Mouse (Mus musculus) midbrain, embryonic 16.5 days (tissue): ENCODE results near the gene Ppl. TPM values are rescaled to one million over a fixed set of nuclear protein-coding genes. Genes with fewer than 3 reads are reported as not detected.
A peak's percentile ranks its signal among the peaks of the same experiment; 100 is the strongest.

Experiments used
- ATAC-seq: fragments of 200-750 bp; cut with Nextera tagmentation; 2 replicates; pipeline ENCODE4 v1.8.0; 2017; ENCODE audit warnings: moderate TSS enrichment
- H3K27ac ChIP-seq: fragments of 300-500 bp; sonication (generic); 2 replicates; pipeline ENCODE4 v1.5.1; 2014; ENCODE audit warnings: mild to moderate bottlenecking, low read length, mixed read lengths
- H3K27me3 ChIP-seq: fragments of 300-500 bp; sonication (generic); 2 replicates; pipeline ENCODE4 v1.6.1; 2014; ENCODE audit warnings: low read depth, low read length, mixed read lengths; ENCODE audit not compliant: control insufficient read depth, insufficient read depth
- H3K36me3 ChIP-seq: fragments of 300-500 bp; sonication (generic); 2 replicates; pipeline ENCODE4 v1.6.1; 2014; ENCODE audit warnings: mild to moderate bottlenecking, low read length, moderate library complexity, mixed read lengths; ENCODE audit not compliant: control insufficient read depth, insufficient read depth
- H3K4me1 ChIP-seq: fragments of 300-500 bp; sonication (generic); 2 replicates; pipeline ENCODE4 v1.6.1; 2014; ENCODE audit warnings: mild to moderate bottlenecking, low read length, mixed read lengths; ENCODE audit not compliant: control insufficient read depth, insufficient read depth
- H3K4me2 ChIP-seq: fragments of 300-500 bp; sonication (generic); 2 replicates; pipeline ENCODE4 v1.6.1; 2014; ENCODE audit warnings: mild to moderate bottlenecking, low read length, mixed read lengths
- H3K4me3 ChIP-seq: fragments of 300-500 bp; sonication (generic); 2 replicates; pipeline ENCODE4 v1.5.1; 2014; ENCODE audit warnings: low read depth, mild to moderate bottlenecking, low read length, moderate library complexity, mixed read lengths
- H3K9ac ChIP-seq: fragments of 300-500 bp; sonication (generic); 2 replicates; pipeline ENCODE4 v1.6.1; 2014; ENCODE audit warnings: low read depth, low read length, mixed read lengths
- H3K9me3 ChIP-seq: fragments of 300-500 bp; sonication (generic); replicated peaks from 2 replicates; pipeline ENCODE4 v1.6.1; 2014; ENCODE audit warnings: mild to moderate bottlenecking, low read length, mixed read lengths; ENCODE audit not compliant: control insufficient read depth, poor library complexity, severe bottlenecking
- WGBS: fragments of 180-500 bp; shearing (Covaris S2); extraction: QIAGEN DNeasy Blood & Tissue Kit; methylation state at CpG from one replicate; pipeline ENCODE4 v1.1.7; 2014; 5-methylcytosine and 5-hydroxymethylcytosine counted together
- polyA plus RNA-seq: library from polyadenylated mRNA; unstranded; fragments of >200 nt; fragmentation: Nextera tagmentation; extraction: Ambion mirVana; gene quantifications from 2 replicates; pipeline ENCODE4 v1.2.1, GENCODE M21; 2015

Ppl gene
- polyA plus RNA-seq, 1 experiment from 2014 or later, result 0.06 TPM

GRCm38 (mm10) chr16:5135551-5136261 lies 3.5 kb upstream of the Ppl start:
- no peak for ATAC-seq
- Histone ChIP-seq H3K4me1 (peaks cover 10% of the 10 kb centered on the region; the same call in 1 of the 2 replicates), H3K27ac (no peak overlapping the region), H3K9me3 (no peaks in the 10 kb centered on the region), H3K4me2 (no peak overlapping the region), H3K4me3 (no peak overlapping the region), H3K27me3 (peaks cover 36% of the 10 kb centered on the region), H3K9ac (no peak overlapping the region), H3K36me3 (no peaks in the 10 kb centered on the region)
- WGBS, result 78% methylated on average over 8 of the region's 8 CpGs

- H3K4me2 ChIP-seq, result no peak overlapping the region
- H3K27me3 ChIP-seq, result peaks cover 45% of the 10 kb centered on the region
- H3K9me3 ChIP-seq, result no peaks in the 10 kb centered on the region
- WGBS, result 71% methylated on average over 14 of the region's 14 CpGs
- no peak overlapping the region for H3K4me3 ChIP-seq
- no peaks in the 10 kb centered on the region for H3K36me3 ChIP-seq
- ATAC-seq, result 0 out of 2 replicates have a peak, but pooled peaks have one; percentile 51
- H3K4me1 ChIP-seq, result peaks cover 10% of the 10 kb centered on the region; the same call in 1 of the 2 replicates
- no peak overlapping the region for H3K27ac ChIP-seq
- H3K9ac ChIP-seq, result no peak overlapping the region
Observed at GRCm38 (mm10) chr16:5134623-5135330, 2.6 kb upstream of the Ppl start.

GRCm38 (mm10) chr16:5131251-5131922 lies 834 bp downstream of the Ppl start:
- Histone ChIP-seq H3K27me3 (peaks cover 55% of the 10 kb centered on the region), H3K4me1 (peaks cover 10% of the 10 kb centered on the region; the same call in 1 of the 2 replicates), H3K27ac (no peak overlapping the region), H3K36me3 (no peaks in the 10 kb centered on the region), H3K4me2 (peak overlapping the region; percentile 58; the same call in 1 of the 2 replicates), H3K9me3 (no peaks in the 10 kb centered on the region), H3K4me3 (no peak overlapping the region), H3K9ac (no peak overlapping the region)
- 2% methylated on average over 25 of the region's 25 CpGs for WGBS
- no peak for ATAC-seq

- Histone ChIP-seq H3K4me1 (peaks cover 10% of the 10 kb centered on the region; the same call in 1 of the 2 replicates), H3K36me3 (no peaks in the 10 kb centered on the region), H3K27ac (no peak overlapping the region), H3K27me3 (peaks cover 55% of the 10 kb centered on the region), H3K9me3 (no peaks in the 10 kb centered on the region), H3K4me2 (no peak overlapping the region), H3K9ac (no peak overlapping the region), H3K4me3 (no peak overlapping the region)
- 7% methylated on average over 4 of the region's 4 CpGs for WGBS
- no peak for ATAC-seq
Observed at GRCm38 (mm10) chr16:5130766-5131165, 1.5 kb downstream of the Ppl start.

GRCm38 (mm10) chr16:5130196-5130595 lies 2.0 kb downstream of the Ppl start:
- Histone ChIP-seq H3K9ac (no peak overlapping the region), H3K4me3 (no peak overlapping the region), H3K9me3 (no peaks in the 10 kb centered on the region), H3K4me2 (no peak overlapping the region), H3K27me3 (peaks cover 55% of the 10 kb centered on the region), H3K4me1 (peaks cover 10% of the 10 kb centered on the region; the same call in 1 of the 2 replicates), H3K36me3 (no peaks in the 10 kb centered on the region), H3K27ac (no peak overlapping the region)
- WGBS, result 29% methylated on average over 2 of the region's 2 CpGs
- ATAC-seq, result no peak

- no peak for ATAC-seq
- Histone ChIP-seq H3K4me2 (no peak overlapping the region), H3K9me3 (no peaks in the 10 kb centered on the region), H3K4me1 (no peaks in the 10 kb centered on the region), H3K4me3 (no peak overlapping the region), H3K27me3 (peaks cover under 1% of the 10 kb centered on the region; the same call in 1 of the 2 replicates), H3K9ac (no peak overlapping the region), H3K36me3 (no peaks in the 10 kb centered on the region), H3K27ac (no peak overlapping the region)
- WGBS, result 77% methylated on average over 6 of the region's 6 CpGs
Observed at GRCm38 (mm10) chr16:5123476-5123875, 8.7 kb downstream of the Ppl start.

GRCm38 (mm10) chr16:5119845-5120244 lies 12.4 kb downstream of the Ppl start:
- Histone ChIP-seq H3K36me3 (no peaks in the 10 kb centered on the region), H3K27ac (no peak overlapping the region), H3K9me3 (no peaks in the 10 kb centered on the region), H3K27me3 (no peaks in the 10 kb centered on the region), H3K9ac (no peak overlapping the region), H3K4me1 (no peaks in the 10 kb centered on the region), H3K4me2 (no peak overlapping the region), H3K4me3 (no peak overlapping the region)
- no peak for ATAC-seq
- 78% methylated on average over 4 of the region's 4 CpGs for WGBS

DNA sequence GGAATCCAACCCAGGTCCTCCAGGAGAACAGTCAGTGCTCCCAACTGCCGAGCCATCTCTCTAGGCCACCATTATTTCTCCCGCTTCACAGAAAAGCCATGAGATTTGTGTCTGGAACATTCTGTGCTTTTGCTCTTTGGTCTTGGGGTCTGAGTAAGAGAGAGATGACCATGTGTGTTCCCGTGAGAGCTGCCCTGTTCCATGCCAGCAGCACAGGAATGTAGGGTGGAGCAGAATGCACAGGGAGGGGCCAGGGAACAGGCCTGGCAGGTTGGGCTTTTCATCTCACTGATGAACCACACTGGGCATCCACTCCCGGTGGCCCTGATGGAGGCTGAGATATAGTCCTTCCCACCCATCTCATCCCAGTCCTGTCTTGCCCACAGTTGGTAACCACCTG lies 12.8 kb downstream of the Ppl start:
- H3K9ac ChIP-seq, result no peak overlapping the region
- H3K27ac ChIP-seq, result no peak overlapping the region
- no peaks in the 10 kb centered on the region for H3K27me3 ChIP-seq
- no peak for ATAC-seq
- no peak overlapping the region for H3K4me2 ChIP-seq
- H3K9me3 ChIP-seq, result no peaks in the 10 kb centered on the region
- no peaks in the 10 kb centered on the region for H3K36me3 ChIP-seq
- H3K4me1 ChIP-seq, result no peaks in the 10 kb centered on the region
- WGBS, result 84% methylated on average over 4 of the region's 4 CpGs
- no peak overlapping the region for H3K4me3 ChIP-seq

- Histone ChIP-seq H3K4me2 (no peak overlapping the region), H3K4me1 (no peaks in the 10 kb centered on the region), H3K36me3 (no peaks in the 10 kb centered on the region), H3K9me3 (no peaks in the 10 kb centered on the region), H3K27ac (no peak overlapping the region), H3K27me3 (no peaks in the 10 kb centered on the region), H3K9ac (no peak overlapping the region), H3K4me3 (no peak overlapping the region)
- ATAC-seq, result no peak
- 78% methylated on average over 2 of the region's 2 CpGs for WGBS
Observed at GRCm38 (mm10) chr16:5113582-5113981, 18.6 kb downstream of the Ppl start.
